10 mouse cellular contexts compared by ENCODE assay signal in genomic region chr11:84707772-84708171, GRCm38 (mm10).
DNase-seq lines count a peak whose midpoint lies in the region; ATAC-seq and TF ChIP-seq lines count a peak whose summit lies in the region.
"Had no signal": no experiment of that assay in that cellular context is flagged by ENCODE, and none has a peak within 500 bp of the region (broad histone marks: within the 10 kb centered on the region; RNA-seq: fewer than 3 reads in every experiment).

No protein-coding gene starts in this region.

- TF ChIP-seq POLR2A in cerebellum, adult 2 months (IDR thresholded peaks at IDR 0.05; ENCODE audit: borderline replicate concordance, insufficient read depth, low read length): peak; percentile 22; the same call in 1 of the 2 replicates

- peak; percentile 26 for DNase-seq in midbrain, embryonic 10.5 days (ENCODE audit: low spot score)
- DNase-seq in cerebellum, adult 2 months: peak; percentile 89 to 90
- DNase-seq in midbrain, embryonic 14.5 days: peak; percentile 59
- no peak for DNase-seq in right cerebral cortex, postnatal 10 days (ENCODE audit: low spot score in 2 of 2)
- DNase-seq in kidney, adult 8-10 months: no peak
- DNase-seq: thymus, postnatal 25 days had no signal

- 0 out of 2 replicates have a peak overlapping the region, but pooled peaks have one; percentile 19 for H3K27ac ChIP-seq in midbrain, embryonic 10.5 days (replicated peaks)
- H3K27ac ChIP-seq in midbrain, embryonic 15.5 days: no peak overlapping the region
- H3K27ac ChIP-seq in cerebellum, adult 2 months (ENCODE audit: insufficient read depth, low read length): 0 out of 2 replicates have a peak overlapping the region, but pooled peaks have one; percentile 58
- peak overlapping the region; percentile 14; the same call in 1 of the 2 replicates for H3K27ac ChIP-seq in forebrain, embryonic 13.5 days
- H3K27ac ChIP-seq in midbrain, embryonic 14.5 days (replicated peaks; ENCODE audit: low read depth, low read length): peak overlapping the region; percentile 41
- H3K27ac ChIP-seq: liver, embryonic 15.5 days had no signal

- H3K27me3 ChIP-seq in midbrain, embryonic 10.5 days (ENCODE audit: low read depth, poor library complexity, severe bottlenecking): peaks cover 99% of the 10 kb centered on the region
- 0 out of 2 replicates have a peak, but pooled peaks cover 3% of the 10 kb centered on the region for H3K27me3 ChIP-seq in midbrain, embryonic 15.5 days (replicated peaks)
- H3K27me3 ChIP-seq in cerebellum, adult 2 months (ENCODE audit: control insufficient read depth, insufficient read depth, low read length): no peaks in the 10 kb centered on the region
- H3K27me3 ChIP-seq in forebrain, embryonic 13.5 days: peaks cover 93% of the 10 kb centered on the region
- peaks cover 6% of the 10 kb centered on the region; the same call in 1 of the 2 replicates for H3K27me3 ChIP-seq in midbrain, embryonic 14.5 days (ENCODE audit: control insufficient read depth, insufficient read depth, low read length)

- WGBS in midbrain, embryonic 10.5 days: 6% methylated on average over 10 of the region's 10 CpGs
- WGBS in midbrain, embryonic 15.5 days: 8% methylated on average over 10 of the region's 10 CpGs
- WGBS in cerebellum, adult 2 months: 3% methylated on average over 10 of the region's 10 CpGs
- under 1% methylated on average over 10 of the region's 10 CpGs for WGBS in forebrain, embryonic 13.5 days
- WGBS in midbrain, embryonic 14.5 days: 19% methylated on average over 10 of the region's 10 CpGs

- H3K36me3 ChIP-seq in midbrain, embryonic 10.5 days: no peaks in the 10 kb centered on the region
- H3K36me3 ChIP-seq in midbrain, embryonic 15.5 days (replicated peaks): no peaks in the 10 kb centered on the region
- H3K36me3 ChIP-seq in forebrain, embryonic 13.5 days (ENCODE audit: poor library complexity, severe bottlenecking): no peaks in the 10 kb centered on the region
- H3K36me3 ChIP-seq in midbrain, embryonic 14.5 days (ENCODE audit: control insufficient read depth, insufficient read depth, low read length): no peaks in the 10 kb centered on the region
- H3K36me3 ChIP-seq: liver, embryonic 15.5 days had no signal

- no peak for ATAC-seq in midbrain, embryonic 15.5 days (replicated peaks)
- peak; percentile 58; the same call in 1 of the 2 replicates for ATAC-seq in forebrain, embryonic 13.5 days
- no peak for ATAC-seq in midbrain, embryonic 14.5 days (ENCODE audit: low FRiP score, low TSS enrichment)
- no peak for ATAC-seq in monocyte, adult 5-6 weeks (replicated peaks; ENCODE audit: insufficient number of reproducible peaks, low FRiP score, low TSS enrichment, poor library complexity, severe bottlenecking)

- H3K9me3 ChIP-seq in midbrain, embryonic 10.5 days (replicated peaks): no peaks in the 10 kb centered on the region
- H3K9me3 ChIP-seq in midbrain, embryonic 15.5 days: no peaks in the 10 kb centered on the region
- H3K9me3 ChIP-seq in forebrain, embryonic 13.5 days (replicated peaks): no peaks in the 10 kb centered on the region
- no peaks in the 10 kb centered on the region for H3K9me3 ChIP-seq in midbrain, embryonic 14.5 days (ENCODE audit: control insufficient read depth, low read length)
- H3K9me3 ChIP-seq: liver, embryonic 15.5 days had no signal

- H3K4me2 ChIP-seq in midbrain, embryonic 15.5 days: no peak overlapping the region
- peak overlapping the region; percentile 25 for H3K4me2 ChIP-seq in forebrain, embryonic 13.5 days
- H3K4me2 ChIP-seq in midbrain, embryonic 14.5 days (ENCODE audit: low read length): 0 out of 2 replicates have a peak overlapping the region, but pooled peaks have one; percentile 10
- H3K4me2 ChIP-seq: liver, embryonic 15.5 days had no signal

- H3K4me1 ChIP-seq in midbrain, embryonic 10.5 days: peaks cover 64% of the 10 kb centered on the region
- peaks cover 25% of the 10 kb centered on the region for H3K4me1 ChIP-seq in midbrain, embryonic 15.5 days
- H3K4me1 ChIP-seq in cerebellum, adult 2 months (ENCODE audit: control insufficient read depth, insufficient read depth, low read length): peaks cover 15% of the 10 kb centered on the region
- peaks cover 38% of the 10 kb centered on the region for H3K4me1 ChIP-seq in forebrain, embryonic 13.5 days
- peaks cover 50% of the 10 kb centered on the region for H3K4me1 ChIP-seq in midbrain, embryonic 14.5 days (ENCODE audit: control insufficient read depth, insufficient read depth, low read length)
- H3K4me1 ChIP-seq: liver, embryonic 15.5 days had no signal

- TF ChIP-seq CTCF in cerebellum, adult 2 months (IDR thresholded peaks at IDR 0.05; ENCODE audit: borderline replicate concordance, insufficient read depth, low read depth, low read length): no peak

- H3K9ac ChIP-seq in midbrain, embryonic 15.5 days: no peak overlapping the region
- 0 out of 2 replicates have a peak overlapping the region, but pooled peaks have one; percentile 30 for H3K9ac ChIP-seq in forebrain, embryonic 13.5 days
- H3K9ac ChIP-seq in midbrain, embryonic 14.5 days (replicated peaks; ENCODE audit: low read length): peak overlapping the region; percentile 17; the same call in 1 of the 2 replicates
- H3K9ac ChIP-seq: liver, embryonic 15.5 days had no signal

- H3K4me3 ChIP-seq in midbrain, embryonic 10.5 days: no peak overlapping the region
- no peak overlapping the region for H3K4me3 ChIP-seq in midbrain, embryonic 15.5 days
- no peak overlapping the region for H3K4me3 ChIP-seq in cerebellum, adult 2 months (replicated peaks; ENCODE audit: insufficient read depth, low read depth, low read length)
- H3K4me3 ChIP-seq in forebrain, embryonic 13.5 days: no peak overlapping the region
- H3K4me3 ChIP-seq in midbrain, embryonic 14.5 days (replicated peaks; ENCODE audit: low read depth, low read length): no peak overlapping the region
- H3K4me3 ChIP-seq: liver, embryonic 15.5 days had no signal

Comparison
In these comparisons a context has a peak if more than half of its experiments do, and no peak if none do; other contexts are left out.
1. DNase-seq: peak in midbrain, embryonic 10.5 days (single experiment), cerebellum, adult 2 months (2 of 2) and midbrain, embryonic 14.5 days (single experiment); none in right cerebral cortex, postnatal 10 days (0 of 2) and kidney, adult 8-10 months (0 of 2).